Mouse (Mus musculus) CH12.LX (cell line): ENCODE measurements at regions not wholly inside any gene's neighbourhood (a gene's known extent, or its start where the extent isn't known, plus 50 kb on each side); places are given as distances from the start of the nearest gene placed in this dataset.

ENCODE experiments used
- CTCF ChIP-seq, 2 experiments: IDR thresholded peaks in 1 of 2; conservative IDR thresholded peaks in 1 of 2; 2 replicates each; pipeline ENCODE4 v1.5.1; 2011 to 2012; ENCODE audit warnings: low read depth in 2 of 2, low read length in 2 of 2, improper control_type of control experiment in 1 of 2, inconsistent platforms in 1 of 2, mild to moderate bottlenecking in 1 of 2, moderate library complexity in 1 of 2
- EP300 ChIP-seq: IDR thresholded peaks from 2 replicates; pipeline ENCODE4 v1.6.1; 2011; ENCODE audit warnings: low read length, improper control_type of control experiment
- MAZ ChIP-seq: IDR thresholded peaks from 2 replicates; pipeline ENCODE4 v1.6.1; 2012; ENCODE audit warnings: low read depth, mild to moderate bottlenecking, inconsistent platforms, low read length, improper control_type of control experiment, moderate library complexity
- PAX5 ChIP-seq: IDR thresholded peaks from 2 replicates; pipeline ENCODE4 v1.6.1; 2012; ENCODE audit warnings: low read length, inconsistent platforms, mixed read lengths
- USF2 ChIP-seq: conservative IDR thresholded peaks from 2 replicates; pipeline ENCODE4 v1.6.1; 2011; ENCODE audit warnings: low read depth, low read length, improper control_type of control experiment
- ZC3H11A ChIP-seq: IDR thresholded peaks from 2 replicates; pipeline ENCODE4 v1.6.1; 2012; ENCODE audit warnings: low read depth, mild to moderate bottlenecking, inconsistent platforms, low read length, improper control_type of control experiment

- TF ChIP-seq ZC3H11A: no peak
- no peak for TF ChIP-seq CTCF (conservative IDR thresholded peaks at IDR 0.05 in 1 of 2, IDR thresholded peaks at IDR 0.05 in 1 of 2; ENCODE audit: low read depth in 2 of 2, low read length in 2 of 2)
- TF ChIP-seq EP300: no peak
- no peak for TF ChIP-seq PAX5
- TF ChIP-seq USF2: no peak
- TF ChIP-seq MAZ: no peak
Measured at GRCm38 (mm10) chr1:193571088-193571487, 201.0 kb upstream of the Camk1g start.
